Mouse (Mus musculus) CH12.LX (cell line): ENCODE data around the gene Pigk. TPM values are rescaled to one million over a fixed set of nuclear protein-coding genes. Genes with fewer than 3 reads are reported as not detected.

ENCODE experiments used
- DNase-seq: peaks from one replicate; pipeline ENCODE4 v3.0.0-alpha.2; 2013; ENCODE audit errors: extremely low read depth
- H3K27ac ChIP-seq: 2 replicates; pipeline ENCODE4 v1.5.1; 2012; ENCODE audit warnings: low read depth, mild to moderate bottlenecking, control low read depth, moderate library complexity; ENCODE audit not compliant: insufficient read depth
- H3K27me3 ChIP-seq: replicated peaks from 2 replicates; pipeline ENCODE3; 2012; ENCODE audit warnings: inconsistent platforms
- H3K36me3 ChIP-seq, 2 experiments: replicated peaks in 1 of 2; 2 replicates each; pipeline versions ENCODE3 to v1.6.1; 2012; ENCODE audit warnings: inconsistent platforms in 1 of 2, low read length in 1 of 2, mild to moderate bottlenecking in 1 of 2, mixed read lengths in 1 of 2, moderate library complexity in 1 of 2; ENCODE audit not compliant: control insufficient read depth in 1 of 2, insufficient read depth in 1 of 2
- H3K4me1 ChIP-seq, 2 experiments: 2 replicates each; pipeline ENCODE4 v1.6.1; 2012; ENCODE audit warnings: inconsistent platforms in 1 of 2, moderate library complexity in 1 of 2; ENCODE audit not compliant: insufficient read depth in 2 of 2, control insufficient read depth in 1 of 2
- H3K4me2 ChIP-seq: 2 replicates; pipeline ENCODE4 v1.6.1; 2012; ENCODE audit warnings: low read depth, mild to moderate bottlenecking, control low read depth; ENCODE audit not compliant: poor library complexity, insufficient read depth, severe bottlenecking
- H3K4me3 ChIP-seq, 3 experiments: fragments of 150-350 bp in 1 of 3; sonication (generic) in 1 of 3; replicated peaks in 1 of 3; 2 replicates each; pipeline versions ENCODE3 to v1.5.1; 2011 to 2012; ENCODE audit warnings: low read depth in 2 of 3, low read length in 2 of 3, mild to moderate bottlenecking in 2 of 3, moderate library complexity in 2 of 3, control low read depth in 1 of 3, improper control_type of control experiment in 1 of 3, inconsistent platforms in 1 of 3, mixed read lengths in 1 of 3; ENCODE audit not compliant: poor library complexity in 1 of 3
- H3K79me2 ChIP-seq: replicated peaks from 2 replicates; pipeline ENCODE4 v1.6.1; 2012; ENCODE audit warnings: mild to moderate bottlenecking, moderate library complexity; ENCODE audit not compliant: control insufficient read depth, poor library complexity, insufficient read depth, severe bottlenecking; ENCODE audit errors: extremely low read depth
- H3K9ac ChIP-seq: 2 replicates; pipeline ENCODE4 v1.6.1; 2012; ENCODE audit warnings: low read depth, mild to moderate bottlenecking, control low read depth, moderate library complexity; ENCODE audit not compliant: insufficient read depth
- H3K9me3 ChIP-seq: replicated peaks from 2 replicates; pipeline ENCODE3; 2012; ENCODE audit warnings: low read length, inconsistent platforms, mixed read lengths
- BHLHE40 ChIP-seq: IDR thresholded peaks from 2 replicates; pipeline ENCODE4 v1.6.1; 2011; ENCODE audit warnings: mild to moderate bottlenecking, low read depth, low read length, improper control_type of control experiment
- CTCF ChIP-seq, 2 experiments: IDR thresholded peaks in 1 of 2; conservative IDR thresholded peaks in 1 of 2; 2 replicates each; pipeline ENCODE4 v1.5.1; 2011 to 2012; ENCODE audit warnings: low read depth in 2 of 2, low read length in 2 of 2, improper control_type of control experiment in 1 of 2, inconsistent platforms in 1 of 2, mild to moderate bottlenecking in 1 of 2, moderate library complexity in 1 of 2
- E2F4 ChIP-seq: IDR thresholded peaks from 2 replicates; pipeline ENCODE4 v1.6.1; 2011; ENCODE audit warnings: low read depth, low read length, improper control_type of control experiment; ENCODE audit not compliant: insufficient replicate concordance
- ELF1 ChIP-seq: IDR thresholded peaks from 2 replicates; pipeline ENCODE4 v1.6.1; 2014; ENCODE audit warnings: low read depth, mild to moderate bottlenecking, inconsistent platforms, low read length, improper control_type of control experiment
- EP300 ChIP-seq: IDR thresholded peaks from 2 replicates; pipeline ENCODE4 v1.6.1; 2011; ENCODE audit warnings: low read length, improper control_type of control experiment
- ETS1 ChIP-seq: conservative IDR thresholded peaks from 2 replicates; pipeline ENCODE4 v1.6.1; 2012; ENCODE audit warnings: low read depth, mild to moderate bottlenecking, inconsistent platforms, low read length, improper control_type of control experiment, moderate library complexity
- GABPA ChIP-seq: IDR thresholded peaks from 2 replicates; pipeline ENCODE4 v1.6.1; 2012; ENCODE audit warnings: low read depth, low read length, improper control_type of control experiment, inconsistent platforms; ENCODE audit not compliant: insufficient replicate concordance
- HCFC1 ChIP-seq: IDR thresholded peaks from 2 replicates; pipeline ENCODE4 v1.6.1; 2012; ENCODE audit warnings: low read depth, mild to moderate bottlenecking, inconsistent platforms, low read length, improper control_type of control experiment
- IRF4 ChIP-seq: IDR thresholded peaks from 2 replicates; pipeline ENCODE4 v1.6.1; 2014; ENCODE audit warnings: low read depth, mild to moderate bottlenecking, inconsistent platforms, low read length, improper control_type of control experiment
- JUN ChIP-seq: IDR thresholded peaks from 2 replicates; pipeline ENCODE4 v1.6.1; 2011; ENCODE audit warnings: low read depth, mild to moderate bottlenecking, low read length, improper control_type of control experiment, moderate library complexity; ENCODE audit not compliant: insufficient read depth
- MAFK ChIP-seq: IDR thresholded peaks from 2 replicates; pipeline ENCODE4 v1.6.1; 2011; ENCODE audit warnings: low read length, improper control_type of control experiment; ENCODE audit not compliant: insufficient replicate concordance
- MEF2A ChIP-seq: IDR thresholded peaks from 2 replicates; pipeline ENCODE4 v1.6.1; 2014; ENCODE audit warnings: low read depth, mild to moderate bottlenecking, inconsistent platforms, low read length, improper control_type of control experiment, borderline replicate concordance
- MYC ChIP-seq: IDR thresholded peaks from 2 replicates; pipeline ENCODE4 v1.6.1; 2011; ENCODE audit warnings: low read depth, mild to moderate bottlenecking, improper control_type of control experiment, low read length
- NELFE ChIP-seq: IDR thresholded peaks from 2 replicates; pipeline ENCODE4 v1.6.1; 2011; ENCODE audit warnings: low read depth, low read length, improper control_type of control experiment
- PAX5 ChIP-seq: IDR thresholded peaks from 2 replicates; pipeline ENCODE4 v1.6.1; 2012; ENCODE audit warnings: low read length, inconsistent platforms, mixed read lengths
- RCOR1 ChIP-seq: conservative IDR thresholded peaks from 2 replicates; pipeline ENCODE4 v1.6.1; 2012; ENCODE audit warnings: low read depth, mild to moderate bottlenecking, inconsistent platforms, low read length, improper control_type of control experiment
- UBTF ChIP-seq: IDR thresholded peaks from 2 replicates; pipeline ENCODE4 v1.6.1; 2012; ENCODE audit warnings: low read depth, mild to moderate bottlenecking, inconsistent platforms, low read length, improper control_type of control experiment, moderate library complexity
- USF2 ChIP-seq: conservative IDR thresholded peaks from 2 replicates; pipeline ENCODE4 v1.6.1; 2011; ENCODE audit warnings: low read depth, low read length, improper control_type of control experiment
- ZC3H11A ChIP-seq: IDR thresholded peaks from 2 replicates; pipeline ENCODE4 v1.6.1; 2012; ENCODE audit warnings: low read depth, mild to moderate bottlenecking, inconsistent platforms, low read length, improper control_type of control experiment
- dilution Hi-C: fragments of 300-500 bp; cut with MboI; formaldehyde crosslinking; loops from 2 replicates; pipeline ENCODE4 v1.14.3; 2020; ENCODE audit warnings: low sequenced_read_pairs; ENCODE audit not compliant: extremely low pct_unique_long_range_greater_than_20kb, extremely low pct_ligation_motif_present
- in situ Hi-C: fragments of 300-500 bp; cut with MboI; formaldehyde crosslinking; loops from 3 replicates; pipeline ENCODE4 v1.14.3; 2019; ENCODE audit warnings: low sequenced_read_pairs, low pct_ligation_motif_present, low pct_unique_long_range_greater_than_20kb, mixed read lengths
- polyA plus RNA-seq: library from polyadenylated mRNA; unstranded; fragments of >175 nt; gene quantifications from 2 replicates; pipeline ENCODE4 v1.2.1, GENCODE M21; 2012; ENCODE audit warnings: low read depth; ENCODE audit not compliant: insufficient read length
- total RNA-seq, 2 experiments: library from RNA; depleted of rRNA; stranded (reverse); fragments of 300-350 nt in 1 of 2; fragments of >200 nt in 1 of 2; gene quantifications; 2 replicates each; pipeline ENCODE4 v1.2.3; 2012 to 2014

Gene Pigk
- total and polyA plus RNA-seq, 3 experiments, result 56.4 to 79.3 (median 67.5) TPM

DNA sequence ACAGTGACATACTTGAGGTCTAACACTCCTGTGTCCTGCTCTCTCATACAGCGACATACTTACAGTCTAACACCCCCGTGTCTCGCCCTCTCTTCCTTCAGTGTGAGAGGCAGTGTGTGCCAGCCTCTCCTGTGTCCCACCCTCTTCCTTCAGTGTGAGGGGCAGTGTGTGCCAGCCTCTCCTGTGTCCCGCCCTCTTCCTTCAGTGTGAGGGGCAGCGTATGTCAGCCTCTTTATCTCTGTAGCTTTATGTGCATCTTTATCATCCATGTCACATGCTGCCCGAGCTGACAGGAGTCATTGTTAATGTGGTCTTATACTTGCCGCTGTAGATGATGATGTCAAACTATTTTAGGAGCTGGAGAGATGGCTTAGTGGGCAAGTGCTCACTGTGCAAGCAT, 41.6 kb downstream of the Pigk start:
- in situ Hi-C loops, result loop anchor here (5.0 kb wide), 1 partner anchor 278 kb away; no protein-coding TSS in a partner anchor
- no peak overlapping the region for H3K4me3 ChIP-seq
- H3K4me1 ChIP-seq, result peaks cover 11 to 25% of the 10 kb centered on the region in 2 experiments
- H3K79me2 ChIP-seq, result no peaks in the 10 kb centered on the region
- no peak overlapping the region for H3K4me2 ChIP-seq
- peaks cover 5% of the 10 kb centered on the region for H3K9me3 ChIP-seq
- H3K9ac ChIP-seq, result no peak overlapping the region
- no peaks in the 10 kb centered on the region for H3K27me3 ChIP-seq
- H3K36me3 ChIP-seq, result peaks cover 22 to 72% of the 10 kb centered on the region in 2 experiments
- H3K27ac ChIP-seq, result no peak overlapping the region
- TF ChIP-seq NELFE (no peak), ZC3H11A (no peak), E2F4 (no peak), HCFC1 (no peak), ETS1 (no peak), EP300 (no peak), MYC (no peak), PAX5 (no peak), RCOR1 (no peak), MEF2A (no peak), IRF4 (no peak), ELF1 (no peak), MAFK (no peak), CTCF (conservative IDR thresholded peaks at IDR 0.05 in 1 of 2, IDR thresholded peaks at IDR 0.05 in 1 of 2; ENCODE audit: low read depth in 2 of 2, low read length in 2 of 2) (no peak), UBTF (no peak), USF2 (no peak)
- dilution Hi-C loops, result no loop called here
- DNase-seq, result no peak

DNA sequence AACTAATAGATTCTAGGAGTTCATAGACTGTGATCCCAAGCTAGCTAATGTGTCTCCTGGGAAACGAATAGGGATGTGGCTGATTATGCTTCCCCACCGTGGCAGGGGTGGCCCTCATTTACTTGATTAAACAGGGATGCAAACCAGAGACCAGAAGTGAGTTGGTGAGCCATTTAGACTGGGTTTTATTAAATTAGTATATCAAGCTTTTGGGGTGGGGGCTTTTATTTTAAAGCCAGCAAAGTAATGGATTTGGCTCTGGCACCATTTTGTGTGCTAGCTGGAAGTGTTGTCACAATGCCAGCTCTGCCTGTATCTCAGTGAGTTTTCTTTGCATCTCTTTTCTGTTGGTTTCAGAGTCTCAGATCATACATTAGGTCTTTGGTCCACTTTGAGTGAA, 43.0 kb downstream of the Pigk start:
- dilution Hi-C loops (no loop called here), in situ Hi-C loops (loop anchor here (5.0 kb wide), 1 partner anchor 280 kb away; no protein-coding TSS in a partner anchor)
- Histone ChIP-seq H3K4me3 (no peak overlapping the region), H3K4me1 (peaks cover 11 to 28% of the 10 kb centered on the region in 2 experiments), H3K27me3 (no peaks in the 10 kb centered on the region), H3K27ac (no peak overlapping the region), H3K4me2 (no peak overlapping the region), H3K9ac (no peak overlapping the region), H3K36me3 (peaks cover 18 to 69% of the 10 kb centered on the region in 2 experiments), H3K79me2 (no peaks in the 10 kb centered on the region), H3K9me3 (peaks cover 5% of the 10 kb centered on the region)
- DNase-seq, result no peak
- TF ChIP-seq MYC, result no peak
- TF ChIP-seq JUN, result no peak
- no peak for TF ChIP-seq MAFK
- TF ChIP-seq GABPA, result no peak
- no peak for TF ChIP-seq BHLHE40
